Mouse (Mus musculus) adrenal gland, postnatal 36 days (tissue): Measurements from ENCODE around the gene D630036H23Rik. TPM values are rescaled to one million over a fixed set of nuclear protein-coding genes. Genes with fewer than 3 reads are reported as not detected.

Experiments
- total RNA-seq, 2 experiments: library from RNA; stranded (reverse); gene quantifications; 2 replicates each; pipeline ENCODE4 v1.2.3; 2021

Gene D630036H23Rik
- total RNA-seq, 2 experiments from 2014 or later, result 1.3 to 2.0 TPM

Other genes starting within 250 kb of the D630036H23Rik start
- gene Ankmy2, start 225.1 kb downstream of the D630036H23Rik start, total RNA-seq, result 10 to 100 TPM; 27.9 to 43.6 TPM
- gene Bzw2, start 224.1 kb downstream of the D630036H23Rik start, total RNA-seq, result 10 to 100 TPM; 19.0 to 28.3 TPM
- gene Lrrc72, start 128.8 kb downstream of the D630036H23Rik start, total RNA-seq, result not detected
- gene Sostdc1, start 68.0 kb downstream of the D630036H23Rik start, total RNA-seq, result under 1 TPM; 0.49 to 0.83 TPM
- gene Ispd, start 731 bp downstream of the D630036H23Rik start, total RNA-seq, result 10 to 100 TPM in 1 of 2 experiments, 1 to 10 TPM in 1; 7.8 to 10.1 TPM